Mouse (Mus musculus) heart, adult 18-20 months (tissue): Measurements from ENCODE around the gene Ntrk3. TPM values are rescaled to one million over a fixed set of nuclear protein-coding genes. Genes with fewer than 3 reads are reported as not detected.

Experiments
- DNase-seq, 2 experiments: peaks; one replicate each; pipeline ENCODE4 v3.0.0; 2021 to 2022; ENCODE audit warnings: mixed read lengths in 1 of 2
- total RNA-seq, 2 experiments: library from RNA; stranded (reverse); gene quantifications; 2 replicates each; pipeline ENCODE4 v1.2.3; 2021

Ntrk3 gene
- total RNA-seq, 2 experiments from 2014 or later = 0.97 to 3.9 TPM

DNA sequence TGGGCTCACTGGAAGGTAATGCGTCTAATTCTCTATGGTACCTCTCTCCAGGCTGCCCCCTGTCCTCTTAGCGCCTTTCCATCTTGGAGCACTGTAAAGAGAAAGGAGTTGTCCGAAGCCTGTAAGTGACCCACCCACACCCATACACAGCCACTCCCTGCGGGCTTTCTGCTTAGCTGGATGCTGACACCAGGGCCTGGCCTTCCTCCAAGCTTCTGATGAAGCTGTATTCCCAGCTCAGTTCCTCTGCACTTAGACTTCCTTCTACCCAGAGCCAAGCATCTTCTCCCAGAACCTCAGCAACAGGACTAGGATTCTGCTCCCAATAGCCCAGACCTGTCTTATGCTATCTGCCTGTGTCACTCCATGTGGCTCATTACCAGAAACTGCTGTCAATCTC lies 114.1 kb downstream of the Ntrk3 start:
- peak in 1 of 2 experiments; percentile 2 for DNase-seq

DNA sequence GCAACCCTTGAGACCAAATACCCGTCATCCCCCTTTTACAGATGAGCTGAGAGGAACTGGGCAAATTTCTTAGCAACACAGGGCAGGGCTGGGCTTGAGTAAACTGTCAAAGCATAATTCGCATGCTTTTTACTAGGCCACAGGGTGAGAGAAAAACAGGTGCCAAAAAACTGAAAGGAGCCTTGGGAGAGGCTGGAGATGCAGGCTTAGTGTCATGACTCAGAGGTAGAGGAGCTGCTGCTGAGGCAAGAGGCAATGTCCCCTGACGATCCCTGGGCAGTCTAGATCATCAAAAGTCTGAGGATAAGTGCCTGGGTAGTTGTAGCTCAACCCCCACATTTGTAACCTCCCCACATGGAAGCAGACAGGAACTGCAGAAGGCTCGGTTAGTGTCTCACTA lies 116.7 kb downstream of the Ntrk3 start:
- DNase-seq = no peak

DNA sequence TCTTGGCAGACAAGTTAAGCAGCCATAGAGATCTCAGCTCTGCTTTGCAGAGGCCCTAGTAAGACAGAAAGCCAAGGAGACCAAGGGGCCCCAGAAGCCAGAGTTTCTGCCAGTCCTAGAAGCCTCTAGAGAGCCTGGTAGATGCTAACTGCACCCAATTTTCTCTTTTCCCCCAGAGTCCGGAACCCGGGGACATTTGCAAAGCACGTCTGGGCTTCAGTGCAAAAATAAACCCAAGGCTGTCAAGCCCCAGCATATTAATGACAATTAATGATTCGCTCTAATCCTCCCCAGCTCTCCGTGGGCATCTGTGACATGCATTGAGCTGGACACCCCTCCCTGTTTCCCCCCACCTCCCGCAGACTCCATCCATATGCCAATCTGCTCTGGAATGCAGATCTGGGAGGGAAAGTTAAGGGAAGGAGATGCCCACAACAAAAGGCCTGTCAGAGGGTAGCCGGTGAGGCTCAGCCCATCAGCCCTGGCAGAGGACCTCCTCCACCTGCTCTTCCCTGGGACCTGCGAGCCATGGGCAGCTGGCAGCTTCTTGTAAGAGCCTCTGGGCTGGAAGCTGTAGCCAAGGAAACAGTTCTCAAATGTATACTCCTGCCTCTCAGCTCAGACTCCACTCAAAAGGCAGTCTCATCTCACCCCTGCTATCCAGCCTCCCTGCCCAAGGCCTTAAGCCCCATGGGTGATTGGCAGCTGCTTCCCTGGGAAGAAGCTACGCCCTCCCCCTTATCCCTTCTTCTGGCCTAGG lies 117.8 kb downstream of the Ntrk3 start:
- no peak for DNase-seq

GRCm38 (mm10) chr7:78605538-78606130 lies 132.2 kb downstream of the Ntrk3 start:
- DNase-seq = no peak

DNA sequence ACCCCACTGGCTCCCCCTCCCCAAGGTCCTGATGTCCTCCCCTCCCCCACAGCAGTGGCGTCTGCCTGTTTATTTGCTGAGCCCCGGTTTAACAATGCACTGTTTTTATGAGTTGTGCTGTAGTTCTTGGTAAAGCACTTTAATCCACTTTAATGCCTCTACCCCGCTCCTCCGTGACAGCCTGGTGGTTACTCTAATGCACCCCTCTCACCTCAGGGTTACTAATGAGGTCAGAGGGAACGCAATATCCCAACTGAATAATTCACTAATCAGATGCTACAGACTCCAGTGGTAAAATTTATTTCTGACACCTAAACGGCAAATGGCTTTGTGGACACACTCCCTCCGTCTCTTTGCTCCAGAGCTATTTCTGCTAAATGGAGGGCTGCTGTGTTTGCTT lies 133.9 kb downstream of the Ntrk3 start:
- no peak for DNase-seq

- DNase-seq = no peak
Observed at GRCm38 (mm10) chr7:78601851-78602250, 136.0 kb downstream of the Ntrk3 start.

DNA sequence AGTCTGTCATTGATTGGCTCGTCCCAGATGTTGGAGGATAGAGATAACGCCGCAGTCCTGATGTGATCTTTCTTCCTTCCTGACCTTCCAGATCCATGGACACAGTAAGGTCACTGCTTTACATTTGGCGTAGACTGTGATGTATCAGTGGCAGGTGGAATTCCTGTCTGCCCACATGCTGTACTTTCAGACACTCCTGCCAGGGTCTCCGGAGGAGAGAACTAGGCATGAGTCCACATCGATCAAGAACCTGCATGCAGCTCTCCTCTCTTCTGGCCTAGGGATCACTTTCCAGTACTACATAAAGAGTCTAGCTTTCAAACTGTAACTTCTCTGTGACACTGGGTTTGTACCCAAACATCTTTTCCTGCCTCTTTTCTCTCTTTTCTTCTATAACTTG lies 136.9 kb downstream of the Ntrk3 start:
- no peak for DNase-seq

DNA sequence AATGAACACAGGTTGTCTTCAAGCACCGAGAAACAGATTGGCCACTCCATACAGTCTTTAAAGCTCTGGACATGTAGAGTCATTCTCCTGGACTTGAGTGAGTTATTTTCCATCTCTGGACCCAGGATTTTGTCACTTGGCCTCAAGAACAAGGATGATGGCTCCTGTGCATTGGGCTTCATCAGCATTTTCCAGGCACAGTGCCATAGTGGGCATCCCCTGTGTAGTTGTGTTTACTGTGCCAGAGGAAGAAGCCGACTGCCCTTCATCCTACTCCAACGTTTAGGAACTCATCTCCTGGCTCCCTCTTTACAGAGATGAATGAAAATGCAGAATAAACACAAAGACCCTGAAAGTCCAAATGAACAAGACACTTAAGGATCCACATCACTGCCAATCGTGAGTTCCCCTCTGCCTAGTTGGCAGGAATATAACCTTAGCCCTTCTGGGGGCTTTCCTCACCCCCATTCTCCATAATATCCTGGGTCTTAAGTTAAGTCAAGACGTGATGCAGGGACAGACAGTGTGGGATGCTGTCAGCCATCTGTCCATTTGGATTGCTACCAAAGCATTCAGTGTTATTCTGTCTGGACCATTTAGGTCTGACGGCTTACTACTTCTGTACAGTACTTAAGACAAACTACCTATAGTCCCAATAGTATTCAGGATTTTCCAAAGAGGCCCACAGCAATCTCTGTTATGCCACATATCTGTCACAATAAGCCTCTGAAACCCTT lies 137.7 kb downstream of the Ntrk3 start:
- DNase-seq = no peak

- DNase-seq = no peak
Observed at GRCm38 (mm10) chr7:78598147-78598546, 139.7 kb downstream of the Ntrk3 start.

- DNase-seq = no peak
Observed at GRCm38 (mm10) chr7:78597251-78598129, 140.3 kb downstream of the Ntrk3 start.

GRCm38 (mm10) chr7:78596556-78596955 lies 141.3 kb downstream of the Ntrk3 start:
- DNase-seq = no peak

DNA sequence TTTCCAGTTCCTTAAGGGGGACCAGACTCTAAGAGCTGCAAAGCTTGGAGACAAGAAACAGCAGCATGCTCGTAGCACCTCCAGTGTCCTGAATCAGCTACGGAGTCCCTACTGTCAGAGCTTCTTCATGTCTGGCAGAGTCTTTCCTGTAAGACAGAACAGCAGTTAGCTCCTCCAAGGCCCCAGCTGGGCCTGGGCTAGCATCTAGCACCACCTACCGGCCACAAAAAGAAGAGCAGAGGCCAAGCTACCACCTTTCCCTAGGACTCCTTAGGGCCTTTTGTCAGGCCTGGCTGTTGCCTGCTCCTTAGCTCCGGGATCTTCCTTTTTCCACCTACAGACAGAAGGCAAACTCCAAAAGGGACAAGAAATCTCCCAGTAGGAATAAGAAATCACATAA lies 141.9 kb downstream of the Ntrk3 start:
- DNase-seq = peak; percentile 44 to 70

DNA sequence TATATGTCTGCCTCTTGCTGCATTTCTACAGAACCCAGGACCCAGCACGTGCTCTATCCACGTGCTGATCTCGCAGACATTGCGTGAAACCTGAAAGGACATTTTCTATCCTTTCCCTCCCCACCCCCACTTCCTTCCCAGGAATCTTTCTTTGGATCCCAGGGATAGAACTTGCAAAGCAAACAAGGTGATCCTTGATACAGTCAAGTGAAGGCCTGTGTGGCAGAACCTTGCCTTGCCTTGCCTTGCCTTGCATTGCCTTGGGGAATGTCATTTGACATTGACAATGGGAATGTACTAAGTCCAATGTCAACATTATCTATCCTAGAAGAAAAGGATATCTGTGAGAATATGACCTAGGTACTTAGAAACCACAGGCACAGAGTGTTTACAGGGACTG lies 144.9 kb downstream of the Ntrk3 start:
- DNase-seq = no peak

GRCm38 (mm10) chr7:78592172-78592571 lies 145.6 kb downstream of the Ntrk3 start:
- DNase-seq = no peak

DNA sequence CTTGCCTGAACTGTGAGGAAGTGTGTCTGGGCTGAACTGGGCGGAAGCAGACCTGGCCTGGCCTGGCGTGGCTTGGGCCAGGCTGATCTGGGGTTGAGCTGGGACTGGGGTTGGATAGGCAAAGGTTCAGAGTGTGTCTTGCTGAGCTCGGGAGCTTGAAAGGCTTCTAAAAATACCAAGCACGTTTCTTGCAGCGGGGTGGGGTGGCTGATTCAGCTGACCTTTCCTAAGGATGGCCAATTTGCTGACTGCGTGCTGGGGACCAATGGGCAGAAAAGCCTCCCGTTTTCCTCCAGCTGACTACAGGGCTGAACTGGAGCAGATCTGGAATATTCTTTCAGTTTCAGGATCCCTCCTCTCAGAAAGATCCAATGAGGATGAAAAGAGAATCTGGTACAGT lies 148.0 kb downstream of the Ntrk3 start:
- no peak for DNase-seq

DNA sequence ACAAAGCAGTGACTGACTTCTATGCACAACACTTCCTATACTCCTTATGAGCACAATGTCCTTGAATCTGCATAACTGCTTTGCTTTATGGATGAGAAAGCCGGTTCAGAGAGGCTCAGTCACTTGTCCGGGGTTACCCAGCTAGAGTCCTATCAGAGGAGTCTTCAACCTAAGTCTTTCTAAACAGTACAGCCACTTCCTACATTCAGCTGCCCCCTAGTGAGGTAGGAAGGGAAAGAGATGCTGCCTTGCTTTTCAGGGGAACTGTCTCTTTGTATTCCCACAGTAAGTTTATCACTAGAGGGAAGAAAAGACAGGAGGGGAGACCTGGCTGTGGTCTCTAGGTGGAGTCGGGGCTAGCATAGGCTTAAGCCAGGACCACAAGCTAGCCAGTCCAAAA lies 151.0 kb downstream of the Ntrk3 start:
- DNase-seq = no peak

DNA sequence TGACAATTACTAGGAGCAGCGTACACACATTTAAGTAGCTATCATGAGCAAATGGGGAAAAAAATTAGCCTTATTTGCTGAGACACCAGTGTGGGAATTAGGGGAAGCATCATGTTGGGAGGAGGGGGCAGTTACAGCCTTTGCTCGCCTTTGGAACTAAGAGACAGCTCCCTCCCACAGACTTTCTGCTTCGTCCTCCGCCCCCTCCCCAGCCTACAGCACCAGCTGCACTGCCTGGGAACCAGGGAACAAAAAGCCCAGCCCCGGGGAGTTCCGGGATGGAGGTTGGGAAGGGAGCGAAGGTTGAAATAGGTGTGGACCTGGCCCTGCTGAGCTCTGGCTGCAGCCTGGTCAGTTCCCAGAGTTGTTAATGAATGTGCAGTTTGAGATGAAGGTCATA lies 151.9 kb downstream of the Ntrk3 start:
- DNase-seq = no peak

DNA sequence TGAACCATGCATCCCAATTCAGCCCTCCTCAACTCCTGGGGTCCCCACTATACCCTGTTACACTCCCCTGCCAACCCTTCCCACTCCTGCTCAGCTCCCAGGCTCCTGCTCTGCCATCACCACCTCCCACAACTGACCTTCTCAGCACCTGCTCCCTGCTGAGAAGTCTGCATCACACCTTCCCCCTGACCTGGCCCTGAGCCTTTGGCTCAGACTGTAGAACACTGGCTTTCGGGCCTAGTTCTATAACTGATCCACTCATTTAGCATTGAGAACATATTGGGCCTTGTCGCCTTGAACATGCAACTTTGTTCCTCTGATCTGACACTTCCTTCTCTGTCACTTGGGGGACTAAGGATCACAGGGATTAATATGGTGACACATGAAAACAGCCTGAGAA lies 152.9 kb downstream of the Ntrk3 start:
- DNase-seq = no peak

- no peak for DNase-seq
Observed at GRCm38 (mm10) chr7:78584499-78584898, 153.3 kb downstream of the Ntrk3 start.

DNA sequence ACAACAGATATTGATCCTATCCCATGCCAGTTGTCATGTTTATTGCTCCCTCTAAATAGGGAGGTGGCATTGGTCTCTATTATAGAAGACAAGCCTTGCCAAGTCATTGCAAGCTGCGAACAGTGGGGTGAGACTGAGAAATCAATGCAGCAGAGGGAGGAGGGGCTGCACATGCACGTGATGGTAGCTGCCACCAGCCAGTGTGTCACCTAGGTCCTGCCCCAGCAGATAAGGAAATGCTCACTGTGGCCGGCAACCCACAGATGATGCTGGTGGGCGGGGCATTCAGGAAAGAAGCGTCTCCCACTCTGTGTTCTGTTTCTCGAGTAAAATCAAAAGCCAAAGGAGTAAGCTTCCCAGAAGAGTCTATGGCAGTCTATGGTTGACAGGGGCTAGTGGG lies 154.1 kb downstream of the Ntrk3 start:
- no peak for DNase-seq

GRCm38 (mm10) chr7:78581341-78581740 lies 156.5 kb downstream of the Ntrk3 start:
- DNase-seq = no peak

DNA sequence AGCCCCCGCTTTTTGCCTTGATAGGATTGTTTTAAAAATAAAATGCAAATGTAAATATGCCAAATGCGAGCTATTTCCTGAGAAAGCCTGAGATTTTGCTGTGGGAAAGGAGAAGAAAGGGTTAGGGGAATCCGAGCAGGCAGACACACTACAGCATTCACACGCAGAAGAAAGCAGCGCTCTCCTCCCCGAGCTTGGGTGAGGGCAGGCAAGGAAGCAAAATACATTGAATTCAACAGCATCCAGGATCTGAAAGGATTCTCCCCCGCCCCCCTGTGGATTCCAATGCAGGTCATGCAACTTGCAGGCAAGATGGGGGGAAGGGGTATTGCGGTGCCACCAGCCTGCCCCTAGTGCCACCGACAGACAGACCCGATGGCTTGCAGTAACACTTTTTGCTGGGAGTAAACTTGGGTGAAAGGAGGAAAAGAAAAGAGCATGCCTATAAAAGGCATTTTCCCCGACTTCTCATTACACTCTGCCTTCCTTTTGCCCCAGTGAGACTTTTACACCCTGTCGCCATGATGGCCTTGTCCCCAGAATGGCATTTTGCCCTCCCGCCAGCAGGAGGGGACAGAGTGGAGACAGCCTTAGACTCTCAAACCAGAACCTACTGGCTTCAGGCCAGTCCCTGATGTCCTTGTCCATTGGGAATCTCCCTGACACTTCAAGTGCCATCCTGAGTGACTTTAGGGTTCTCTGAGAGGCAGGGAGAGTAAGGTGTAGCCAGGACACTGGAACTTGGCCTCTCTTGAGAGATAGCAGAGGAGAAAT lies 158.2 kb downstream of the Ntrk3 start:
- no peak for DNase-seq
